Mouse (Mus musculus) hindbrain, embryonic 10.5 days (tissue): ENCODE measurements around the gene Gm15080. TPM values are rescaled to one million over a fixed set of nuclear protein-coding genes. Genes with fewer than 3 reads are reported as not detected.
"Not testable (repeated sequence)": the region's sequence is repeated elsewhere in the genome, so short reads cannot be mapped to it uniquely, and the experiment has no call there.

Source experiments
- DNase-seq: peaks from one replicate; pipeline ENCODE4 v3.0.0-alpha.2; 2017; ENCODE audit warnings: low spot score
- H3K27ac ChIP-seq: fragments of 300-500 bp; sonication (generic); 2 replicates; pipeline ENCODE4 v1.5.1; 2016; ENCODE audit warnings: mild to moderate bottlenecking, moderate library complexity
- H3K27me3 ChIP-seq: fragments of 300-500 bp; sonication (generic); 2 replicates; pipeline ENCODE4 v1.6.1; 2016; ENCODE audit warnings: mild to moderate bottlenecking; ENCODE audit not compliant: poor library complexity, insufficient read depth, severe bottlenecking
- H3K36me3 ChIP-seq: fragments of 300-500 bp; sonication (generic); 2 replicates; pipeline ENCODE4 v1.6.1; 2016; ENCODE audit warnings: mild to moderate bottlenecking, moderate library complexity
- H3K4me1 ChIP-seq: fragments of 300-500 bp; sonication (generic); replicated peaks from 2 replicates; pipeline ENCODE4 v1.6.1; 2016; ENCODE audit warnings: mild to moderate bottlenecking
- H3K4me3 ChIP-seq: fragments of 300-500 bp; sonication (generic); 2 replicates; pipeline ENCODE4 v1.5.1; 2016; ENCODE audit warnings: mild to moderate bottlenecking, moderate library complexity
- H3K9me3 ChIP-seq: fragments of 300-500 bp; sonication (generic); 2 replicates; pipeline ENCODE4 v1.6.1; 2016; ENCODE audit warnings: mild to moderate bottlenecking, moderate library complexity
- WGBS: fragments of 180-500 bp; shearing (Covaris S2); methylation state at CpG from one replicate; pipeline ENCODE4 v1.1.7; 2016; 5-methylcytosine and 5-hydroxymethylcytosine counted together
- polyA plus RNA-seq: library from polyadenylated mRNA; unstranded; fragments of >200 nt; fragmentation: Nextera tagmentation; extraction: Ambion mirVana; gene quantifications from 2 replicates; pipeline ENCODE4 v1.2.1, GENCODE M21; 2016

The Gm15080 gene
- polyA plus RNA-seq, result not detected in 2 replicates

DNA sequence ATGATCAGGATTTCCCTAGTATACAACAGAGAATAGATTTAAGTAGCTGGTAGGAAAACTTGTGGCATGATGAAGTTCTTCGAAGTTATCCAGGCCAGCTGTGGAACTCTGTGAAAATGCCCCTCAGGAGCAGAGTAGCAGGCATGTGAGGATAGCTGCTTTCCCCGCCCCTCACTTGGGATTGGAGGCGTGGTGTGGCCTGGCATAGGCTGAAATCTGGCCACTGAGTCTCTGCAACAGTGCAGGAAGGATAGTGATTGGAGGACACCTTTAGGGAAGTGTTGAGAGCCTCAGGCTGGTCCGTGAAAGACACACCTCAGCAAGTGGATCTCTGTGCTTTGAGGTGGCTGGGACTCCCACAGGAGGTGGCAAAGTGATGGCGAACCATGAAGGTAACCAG, at the start of gene Gm15080:
TSS of gene Gm15080 (plus strand) at position 301 of the 400 bp plus-strand sequence.
- not testable (repeated sequence) for H3K9me3 ChIP-seq, H3K36me3 ChIP-seq, H3K4me1 ChIP-seq, DNase-seq, H3K27ac ChIP-seq, H3K27me3 ChIP-seq, H3K4me3 ChIP-seq
- 100% methylated on average over 2 of the region's 5 CpGs for WGBS

Other genes starting within 250 kb of the Gm15080 start
- gene Gm15128, start 227.0 kb upstream of the Gm15080 start, polyA plus RNA-seq, result not detected in 2 replicates
- not detected in 2 replicates for gene Gm15107, start 187.7 kb downstream of the Gm15080 start, polyA plus RNA-seq